Mouse (Mus musculus) lung, adult 2 months (tissue): ENCODE data around the gene Slc10a6.

Experiments
- CTCF ChIP-seq: fragments of 200-500 bp; IDR thresholded peaks from 2 replicates; pipeline ENCODE4 v1.5.1; 2011; ENCODE audit warnings: mild to moderate bottlenecking, low read length, control low read depth; ENCODE audit not compliant: insufficient read depth
- POLR2A ChIP-seq: fragments of 200-500 bp; IDR thresholded peaks from 2 replicates; pipeline ENCODE4 v1.6.1; 2011; ENCODE audit warnings: low read depth, mild to moderate bottlenecking, control low read depth, low read length, borderline replicate concordance; ENCODE audit errors: extremely low read depth

- TF ChIP-seq CTCF (no peak), POLR2A (no peak)
Observed at GRCm38 (mm10) chr5:103610148-103610547, 19.1 kb downstream of the Slc10a6 start.
